Mouse (Mus musculus): Measurements from ENCODE around the gene Dnajb7.

GRCm38 (mm10) chr15:81368601-81369000, 39.5 kb downstream of the Dnajb7 start:
- no peak for TF ChIP-seq CTCF (IDR thresholded peaks at IDR 0.05; ENCODE audit: low read depth)
- no peak for TF ChIP-seq EP300 (IDR thresholded peaks at IDR 0.05; ENCODE audit: low read depth)

Data from heart, postnatal 0 days (tissue).